Comparison of ENCODE assay signal across 11 mouse cellular contexts in the genomic region with DNA sequence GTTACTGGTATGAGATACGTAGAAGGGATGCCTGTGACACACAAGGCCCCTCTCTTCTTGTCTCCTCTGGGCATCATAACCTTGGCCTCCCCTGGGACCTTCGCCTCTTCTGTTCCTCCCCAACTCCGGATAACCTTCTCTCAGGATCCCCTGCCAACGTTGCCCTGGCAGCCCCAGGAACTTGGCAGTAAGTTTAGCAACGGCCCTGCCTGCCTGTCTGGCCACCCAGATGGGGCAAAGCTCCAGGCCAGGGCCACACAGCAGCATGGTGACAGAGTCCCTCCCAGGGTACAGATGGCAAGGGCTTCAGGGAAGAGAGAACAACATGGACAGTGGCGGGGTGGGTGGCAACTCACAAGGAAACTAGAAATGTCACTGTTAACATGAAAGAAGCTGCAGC. TPM values are rescaled to one million over a fixed set of nuclear protein-coding genes. Genes with fewer than 3 reads are reported as not detected.
DNase-seq lines count a peak whose midpoint lies in the region; ATAC-seq lines count a peak whose summit lies in the region.
"Had no signal": no experiment of that assay in that cellular context is flagged by ENCODE, and none has a peak within 500 bp of the region (broad histone marks: within the 10 kb centered on the region; RNA-seq: fewer than 3 reads in every experiment).

No protein-coding gene starts in this region.

- H3K9me3 ChIP-seq in neural tube, embryonic 13.5 days, result no peaks in the 10 kb centered on the region
- H3K9me3 ChIP-seq: midbrain, embryonic 13.5 days had no signal

- no peak overlapping the region for H3K4me2 ChIP-seq in neural tube, embryonic 13.5 days
- H3K4me2 ChIP-seq: midbrain, embryonic 13.5 days had no signal

- H3K27ac ChIP-seq in neural tube, embryonic 13.5 days (replicated peaks), result peak overlapping the region; percentile 2; the same call in 1 of the 2 replicates
- H3K27ac ChIP-seq: liver, embryonic 14.5 days; midbrain, embryonic 13.5 days had no signal

- WGBS in neural tube, embryonic 13.5 days, result 72% methylated on average over 6 of the region's 6 CpGs

- no peaks in the 10 kb centered on the region for H3K27me3 ChIP-seq in neural tube, embryonic 13.5 days
- H3K27me3 ChIP-seq: midbrain, embryonic 13.5 days had no signal

- H3K9ac ChIP-seq in neural tube, embryonic 13.5 days, result no peak overlapping the region
- H3K9ac ChIP-seq: liver, embryonic 14.5 days; midbrain, embryonic 13.5 days had no signal

- no peaks in the 10 kb centered on the region for H3K36me3 ChIP-seq in neural tube, embryonic 13.5 days
- H3K36me3 ChIP-seq: midbrain, embryonic 13.5 days had no signal

- peaks cover 44% of the 10 kb centered on the region for H3K4me1 ChIP-seq in neural tube, embryonic 13.5 days (replicated peaks)

- H3K4me3 ChIP-seq in neural tube, embryonic 13.5 days, result no peak overlapping the region
- H3K4me3 ChIP-seq: midbrain, embryonic 13.5 days had no signal

- DNase-seq in frontal cortex, postnatal 10 days (ENCODE audit: low spot score in 2 of 2), result peak; percentile 26 to 45
- DNase-seq in frontal cortex, postnatal 25 days (ENCODE audit: low spot score in 2 of 2), result no peak
- DNase-seq in neural tube, embryonic 10.5 days (ENCODE audit: extremely low spot score, low spot score), result no peak
- DNase-seq in cerebellum, postnatal 10 days, result peak; percentile 88 to 94
- DNase-seq in layer of hippocampus, postnatal 36 days, result peak; percentile 23 to 50
- DNase-seq in kidney, adult 9 months, result no peak
- no peak for DNase-seq in kidney, adult 8-10 months

- no peak for ATAC-seq in neural tube, embryonic 13.5 days (ENCODE audit: low read depth)
- ATAC-seq: midbrain, embryonic 13.5 days had no signal

RNA-seq across cellular contexts. Expression of a gene that starts 9.8 kb away (rescaled TPM):
- polyA plus RNA-seq in neural tube, embryonic 13.5 days (2015; fragmentation: Nextera tagmentation; extraction: Ambion mirVana), result 1.7 and 2.2 TPM in 2 replicates
- under 1 TPM in 1 of 2 experiments, not detected in 1; 0.42 TPM for total RNA-seq in layer of hippocampus, postnatal 36 days (2021)
- polyA plus RNA-seq: C2C12 had no signal

Comparison
In these comparisons a context has a peak if more than half of its experiments do, and no peak if none do; other contexts are left out.
1. DNase-seq: peak in frontal cortex, postnatal 10 days (2 of 2), cerebellum, postnatal 10 days (2 of 2) and layer of hippocampus, postnatal 36 days (2 of 2); none in frontal cortex, postnatal 25 days (0 of 2), neural tube, embryonic 10.5 days (single experiment), kidney, adult 9 months (single experiment) and kidney, adult 8-10 months (0 of 2).